Mouse (Mus musculus) lung, postnatal 0 days (tissue): ENCODE data around the gene Arl10.

Source experiments
- CTCF ChIP-seq: IDR thresholded peaks from 2 replicates; pipeline ENCODE4 v1.5.1; 2016; ENCODE audit warnings: antibody characterized with exemption, mild to moderate bottlenecking
- EP300 ChIP-seq: IDR thresholded peaks from 2 replicates; pipeline ENCODE4 v1.6.1; 2016; ENCODE audit warnings: antibody characterized with exemption, mild to moderate bottlenecking, control low read depth

DNA sequence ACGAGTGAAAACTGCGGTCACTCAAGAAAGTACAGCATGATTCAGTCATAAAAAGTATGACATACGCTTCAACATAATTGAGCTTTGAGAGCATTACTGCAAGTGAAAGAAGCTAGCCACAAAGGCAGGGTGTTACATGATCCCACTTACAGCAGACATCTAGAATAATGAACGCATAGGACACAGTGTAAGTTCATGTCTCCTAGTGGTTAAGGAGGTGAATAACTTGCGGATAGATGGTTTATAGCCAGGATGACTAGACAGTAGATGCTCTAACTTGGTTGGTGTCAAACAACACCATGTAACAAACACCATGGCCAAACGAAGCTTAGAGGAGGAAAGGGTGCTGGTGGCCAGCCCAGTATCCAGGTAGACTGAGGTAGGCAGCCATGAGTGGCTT is 42.2 kb downstream of the Arl10 start:
- TF ChIP-seq CTCF (peak; percentile 43), EP300 (no peak)
